Mouse (Mus musculus) cortical plate, adult 2 months (tissue): ENCODE measurements at regions not wholly inside any gene's neighbourhood (a gene's known extent, or its start where the extent isn't known, plus 50 kb on each side); places are given as distances from the start of the nearest gene placed in this dataset.

ENCODE experiments used
- H3K27ac ChIP-seq: fragments of 200-500 bp; 2 replicates; pipeline ENCODE4 v1.5.1; 2012; ENCODE audit warnings: low read length, control low read depth, inconsistent platforms; ENCODE audit not compliant: insufficient read depth
- H3K4me1 ChIP-seq: fragments of 200-500 bp; 2 replicates; pipeline ENCODE4 v1.6.1; 2011; ENCODE audit warnings: low read length; ENCODE audit not compliant: control insufficient read depth, insufficient read depth
- H3K4me3 ChIP-seq: fragments of 200-500 bp; 2 replicates; pipeline ENCODE4 v1.5.1; 2011; ENCODE audit warnings: mild to moderate bottlenecking, low read length, control low read depth; ENCODE audit not compliant: insufficient read depth
- CTCF ChIP-seq: fragments of 200-500 bp; IDR thresholded peaks from 2 replicates; pipeline ENCODE4 v1.5.1; 2011; ENCODE audit warnings: mild to moderate bottlenecking, control low read depth, low read length; ENCODE audit not compliant: insufficient read depth; ENCODE audit errors: extremely low read depth
- POLR2A ChIP-seq: fragments of 200-500 bp; IDR thresholded peaks from 2 replicates; pipeline ENCODE4 v1.6.1; 2011; ENCODE audit warnings: mild to moderate bottlenecking, low read length, control low read depth; ENCODE audit not compliant: insufficient read depth; ENCODE audit errors: extremely low read depth

- Histone ChIP-seq H3K27ac (no peak overlapping the region), H3K4me1 (no peaks in the 10 kb centered on the region), H3K4me3 (no peak overlapping the region)
- TF ChIP-seq CTCF (no peak), POLR2A (no peak)
Measured at GRCm38 (mm10) chr2:46503074-46503473, 1385.9 kb upstream of the Zeb2 start.

GRCm38 (mm10) chr2:46492299-46492698 lies 1375.1 kb upstream of the Zeb2 start:
- TF ChIP-seq CTCF (no peak), POLR2A (no peak)
- Histone ChIP-seq H3K27ac (no peak overlapping the region), H3K4me1 (no peaks in the 10 kb centered on the region), H3K4me3 (no peak overlapping the region)

GRCm38 (mm10) chr2:46491081-46491480 lies 1373.9 kb upstream of the Zeb2 start:
- no peak for TF ChIP-seq POLR2A
- TF ChIP-seq CTCF = no peak
- Histone ChIP-seq H3K27ac (no peak overlapping the region), H3K4me3 (no peak overlapping the region), H3K4me1 (no peaks in the 10 kb centered on the region)

GRCm38 (mm10) chr2:46468936-46469629 lies 1351.9 kb upstream of the Zeb2 start:
- Histone ChIP-seq H3K4me1 (no peaks in the 10 kb centered on the region), H3K27ac (no peak overlapping the region), H3K4me3 (no peak overlapping the region)
- TF ChIP-seq CTCF = no peak
- no peak for TF ChIP-seq POLR2A

GRCm38 (mm10) chr2:46465389-46465788 lies 1348.2 kb upstream of the Zeb2 start:
- H3K4me1 ChIP-seq = no peaks in the 10 kb centered on the region
- no peak for TF ChIP-seq CTCF
- no peak for TF ChIP-seq POLR2A
- no peak overlapping the region for H3K4me3 ChIP-seq
- no peak overlapping the region for H3K27ac ChIP-seq

- no peak overlapping the region for H3K27ac ChIP-seq
- H3K4me3 ChIP-seq = no peak overlapping the region
- no peaks in the 10 kb centered on the region for H3K4me1 ChIP-seq
- TF ChIP-seq POLR2A (no peak), CTCF (no peak)
Measured at GRCm38 (mm10) chr2:46464913-46465312, 1347.7 kb upstream of the Zeb2 start.

GRCm38 (mm10) chr2:46462670-46463069 lies 1345.5 kb upstream of the Zeb2 start:
- Histone ChIP-seq H3K4me3 (no peak overlapping the region), H3K27ac (no peak overlapping the region), H3K4me1 (no peaks in the 10 kb centered on the region)
- TF ChIP-seq CTCF = no peak

- Histone ChIP-seq H3K4me1 (no peaks in the 10 kb centered on the region), H3K4me3 (no peak overlapping the region), H3K27ac (no peak overlapping the region)
- no peak for TF ChIP-seq POLR2A
- TF ChIP-seq CTCF = no peak
Measured at GRCm38 (mm10) chr2:46450698-46451097, 1333.5 kb upstream of the Zeb2 start.

GRCm38 (mm10) chr2:46445306-46445705 lies 1328.1 kb upstream of the Zeb2 start:
- TF ChIP-seq CTCF (no peak), POLR2A (no peak)
- H3K4me3 ChIP-seq = no peak overlapping the region
- H3K4me1 ChIP-seq = no peaks in the 10 kb centered on the region
- no peak overlapping the region for H3K27ac ChIP-seq

- H3K27ac ChIP-seq = no peak overlapping the region
- peak overlapping the region; percentile 6 for H3K4me3 ChIP-seq
- peak; percentile 52; the same call in 1 of the 2 replicates for TF ChIP-seq CTCF
- no peak for TF ChIP-seq POLR2A
- H3K4me1 ChIP-seq = no peaks in the 10 kb centered on the region
Measured at GRCm38 (mm10) chr2:46443686-46444180, 1326.5 kb upstream of the Zeb2 start.
